25 mouse cellular contexts compared by ENCODE assay signal in genomic region chr4:149499790-149500189, GRCm38 (mm10). TPM values are rescaled to one million over a fixed set of nuclear protein-coding genes. Genes with fewer than 3 reads are reported as not detected.
"Had no signal": no experiment of that assay in that cellular context is flagged by ENCODE, and none has a peak within 500 bp of the region (broad histone marks: within the 10 kb centered on the region; RNA-seq: fewer than 3 reads in every experiment).

No protein-coding gene starts in this region.

- H3K4me1 ChIP-seq: liver, embryonic 13.5 days; stomach, embryonic 15.5 days had no signal

- DNase-seq: kidney, adult 2 months; kidney, postnatal 25 days; layer of hippocampus, adult 9-11 months; liver, embryonic 13.5 days; lung, adult 2 months; lung, postnatal 36 days; midbrain, embryonic 14.5 days; right cerebral cortex, postnatal 25 days; spleen, adult 18-20 months; thymus, postnatal 36 days had no signal

- H3K27me3 ChIP-seq: liver, embryonic 13.5 days; stomach, embryonic 15.5 days had no signal

- H3K9me3 ChIP-seq: liver, embryonic 13.5 days; midbrain, embryonic 10.5 days; stomach, embryonic 15.5 days had no signal

- H3K4me3 ChIP-seq: layer of hippocampus, adult 2 months; liver, embryonic 13.5 days; midbrain, embryonic 10.5 days; stomach, embryonic 15.5 days had no signal

- H3K27ac ChIP-seq: kidney, postnatal 0 days; layer of hippocampus, adult 2 months; liver, embryonic 13.5 days; midbrain, embryonic 10.5 days; stomach, embryonic 15.5 days had no signal

RNA-seq across cellular contexts. Expression of gene Tmem274, which starts 22.6 kb away (rescaled TPM):
- total RNA-seq: layer of hippocampus, adult 2 months; layer of hippocampus, postnatal 25 days; left cerebral cortex, adult 18-20 months; left cerebral cortex, postnatal 25 days; liver, adult 2 months; midbrain, postnatal 0 days had no signal
- polyA plus RNA-seq: kidney, adult 2 months; kidney, postnatal 0 days; large intestine, adult 2 months; limb, embryonic 11.5 days; limb, embryonic 14.5 days; liver, adult 2 months; liver, embryonic 13.5 days; lung, adult 2 months; midbrain, embryonic 14.5 days; midbrain, postnatal 0 days; neural tube, embryonic 11.5 days; neural tube, embryonic 14.5 days; urinary bladder, adult 2 months had no signal

RNA-seq across cellular contexts. Expression of gene Rbp7, which starts 45.0 kb away (rescaled TPM):
- total RNA-seq: layer of hippocampus, adult 2 months; layer of hippocampus, postnatal 25 days; left cerebral cortex, adult 18-20 months; left cerebral cortex, postnatal 25 days; liver, adult 2 months; midbrain, postnatal 0 days had no signal
- polyA plus RNA-seq: limb, embryonic 11.5 days; liver, adult 2 months; liver, embryonic 13.5 days; midbrain, embryonic 10.5 days; neural tube, embryonic 11.5 days; neural tube, embryonic 14.5 days had no signal
